Mouse (Mus musculus) G1E (cell line): ENCODE results near the gene Laptm5. TPM values are rescaled to one million over a fixed set of nuclear protein-coding genes. Genes with fewer than 3 reads are reported as not detected.

Experiments used
- ATAC-seq: 2 replicates; pipeline ENCODE4 v1.8.0; 2016; ENCODE audit warnings: mild to moderate bottlenecking; ENCODE audit not compliant: insufficient number of reproducible peaks, poor library complexity, low FRiP score, severe bottlenecking; ENCODE audit errors: extremely low read depth
- DNase-seq: peaks from one replicate; pipeline ENCODE4 v3.0.0; 2012; ENCODE audit warnings: low spot score
- H3K27me3 ChIP-seq: 2 replicates; pipeline ENCODE4 v1.6.1; 2012; ENCODE audit warnings: mild to moderate bottlenecking, low read length, inconsistent platforms; ENCODE audit not compliant: insufficient read depth
- H3K36me3 ChIP-seq: replicated peaks from 2 replicates; pipeline ENCODE3; 2012; ENCODE audit warnings: mild to moderate bottlenecking, inconsistent platforms
- H3K4me1 ChIP-seq: 2 replicates; pipeline ENCODE4 v1.6.1; 2012; ENCODE audit warnings: low read depth, low read length, inconsistent platforms, mixed read lengths; ENCODE audit not compliant: insufficient read depth
- H3K4me3 ChIP-seq: 2 replicates; pipeline ENCODE4 v1.5.1; 2012; ENCODE audit warnings: low read depth, mild to moderate bottlenecking, inconsistent platforms, low read length, moderate library complexity, mixed read lengths
- H3K9me3 ChIP-seq: replicated peaks from 2 replicates; pipeline ENCODE4 v1.6.1; 2012; ENCODE audit warnings: inconsistent platforms
- CTCF ChIP-seq: IDR thresholded peaks from 2 replicates; pipeline ENCODE4 v1.5.1; 2012; ENCODE audit warnings: low read depth, low read length, inconsistent platforms, mixed read lengths
- GATA1 ChIP-seq: IDR thresholded peaks from 2 replicates; pipeline ENCODE4 v1.6.1; 2012; ENCODE audit warnings: borderline replicate concordance, low read length, inconsistent platforms, mixed read lengths
- GATA2 ChIP-seq: IDR thresholded peaks from 2 replicates; pipeline ENCODE4 v1.6.1; 2012; ENCODE audit warnings: low read depth, low read length, inconsistent platforms, borderline replicate concordance
- POLR2AphosphoS5 ChIP-seq: IDR thresholded peaks from 2 replicates; pipeline ENCODE4 v1.6.1; 2012; ENCODE audit warnings: low read depth, low read length, inconsistent platforms; ENCODE audit not compliant: insufficient replicate concordance
- TAL1 ChIP-seq: conservative IDR thresholded peaks from 2 replicates; pipeline ENCODE4 v1.6.1; 2012; ENCODE audit warnings: low read depth, low read length, inconsistent platforms, mixed read lengths
- polyA plus RNA-seq: library from polyadenylated mRNA; stranded (reverse); fragments of >175 nt; gene quantifications from 2 replicates; pipeline ENCODE4 v1.2.3, GENCODE M21; 2012
- total RNA-seq, 2 experiments: library from RNA; stranded (forward) in 1 of 2; stranded (reverse) in 1 of 2; fragments of 200-1000 nt in 1 of 2; fragments of >200 nt in 1 of 2; fragmentation: Nextera tagmentation in 1 of 2; gene quantifications; 2 replicates each; pipeline ENCODE4 v1.2.3; 2014 to 2017

The Laptm5 gene
- total and polyA plus RNA-seq, 3 experiments = 222 to 717 (median 540) TPM

GRCm38 (mm10) chr4:130960118-130960734, 47.3 kb downstream of the Laptm5 start:
- TF ChIP-seq CTCF (peak; percentile 90), GATA2 (no peak)
- no peak overlapping the region for H3K4me3 ChIP-seq
- peaks cover 4% of the 10 kb centered on the region; the same call in 1 of the 2 replicates for H3K4me1 ChIP-seq
- peak; percentile 52 for DNase-seq
- ATAC-seq = peak; percentile 34; the same call in 1 of the 2 replicates
- H3K9me3 ChIP-seq = no peaks in the 10 kb centered on the region
- peaks cover 18% of the 10 kb centered on the region; the same call in 1 of the 2 replicates for H3K27me3 ChIP-seq
- H3K36me3 ChIP-seq = no peaks in the 10 kb centered on the region

GRCm38 (mm10) chr4:130971278-130971677, 58.4 kb downstream of the Laptm5 start:
- no peak for TF ChIP-seq POLR2AphosphoS5
- no peak for TF ChIP-seq GATA1
- TF ChIP-seq GATA2 = no peak
- TF ChIP-seq CTCF = no peak
- no peak for TF ChIP-seq TAL1

DNA sequence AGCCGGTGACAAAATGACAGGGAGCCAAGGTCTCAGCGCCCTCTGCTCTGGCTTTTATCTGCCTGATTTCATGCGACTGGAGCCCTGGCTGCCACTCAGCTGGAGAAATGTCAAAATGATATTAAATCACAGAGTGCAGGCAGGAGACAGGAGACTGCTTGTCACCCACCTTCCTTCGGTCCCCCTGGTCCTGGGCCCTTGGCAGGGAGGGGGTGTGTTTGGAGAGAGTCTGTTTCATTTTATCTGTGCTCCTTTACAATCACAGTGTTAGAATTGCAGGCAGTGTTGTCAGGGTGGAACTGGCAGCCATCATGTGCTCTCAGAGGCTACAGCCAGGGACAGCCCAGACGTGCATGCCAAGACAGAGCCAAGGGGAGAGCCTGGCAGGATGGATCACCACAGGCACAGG, 59.5 kb downstream of the Laptm5 start:
- ATAC-seq = no peak
- Histone ChIP-seq H3K9me3 (peaks cover 3% of the 10 kb centered on the region), H3K4me1 (no peaks in the 10 kb centered on the region), H3K27me3 (no peaks in the 10 kb centered on the region), H3K36me3 (no peaks in the 10 kb centered on the region), H3K4me3 (no peak overlapping the region)
- TF ChIP-seq TAL1 = no peak
- TF ChIP-seq CTCF = no peak
- TF ChIP-seq POLR2AphosphoS5 = no peak
- TF ChIP-seq GATA2 = no peak
- no peak for TF ChIP-seq GATA1
- no peak for DNase-seq

More at GRCm38 (mm10) chr4:130971278-130971677, 58.4 kb downstream of the Laptm5 start:
- Histone ChIP-seq H3K9me3 (peaks cover 3% of the 10 kb centered on the region), H3K27me3 (peaks cover 5% of the 10 kb centered on the region; the same call in 1 of the 2 replicates), H3K36me3 (no peaks in the 10 kb centered on the region), H3K4me1 (no peaks in the 10 kb centered on the region), H3K4me3 (no peak overlapping the region)
- no peak for ATAC-seq
- no peak for DNase-seq

DNA sequence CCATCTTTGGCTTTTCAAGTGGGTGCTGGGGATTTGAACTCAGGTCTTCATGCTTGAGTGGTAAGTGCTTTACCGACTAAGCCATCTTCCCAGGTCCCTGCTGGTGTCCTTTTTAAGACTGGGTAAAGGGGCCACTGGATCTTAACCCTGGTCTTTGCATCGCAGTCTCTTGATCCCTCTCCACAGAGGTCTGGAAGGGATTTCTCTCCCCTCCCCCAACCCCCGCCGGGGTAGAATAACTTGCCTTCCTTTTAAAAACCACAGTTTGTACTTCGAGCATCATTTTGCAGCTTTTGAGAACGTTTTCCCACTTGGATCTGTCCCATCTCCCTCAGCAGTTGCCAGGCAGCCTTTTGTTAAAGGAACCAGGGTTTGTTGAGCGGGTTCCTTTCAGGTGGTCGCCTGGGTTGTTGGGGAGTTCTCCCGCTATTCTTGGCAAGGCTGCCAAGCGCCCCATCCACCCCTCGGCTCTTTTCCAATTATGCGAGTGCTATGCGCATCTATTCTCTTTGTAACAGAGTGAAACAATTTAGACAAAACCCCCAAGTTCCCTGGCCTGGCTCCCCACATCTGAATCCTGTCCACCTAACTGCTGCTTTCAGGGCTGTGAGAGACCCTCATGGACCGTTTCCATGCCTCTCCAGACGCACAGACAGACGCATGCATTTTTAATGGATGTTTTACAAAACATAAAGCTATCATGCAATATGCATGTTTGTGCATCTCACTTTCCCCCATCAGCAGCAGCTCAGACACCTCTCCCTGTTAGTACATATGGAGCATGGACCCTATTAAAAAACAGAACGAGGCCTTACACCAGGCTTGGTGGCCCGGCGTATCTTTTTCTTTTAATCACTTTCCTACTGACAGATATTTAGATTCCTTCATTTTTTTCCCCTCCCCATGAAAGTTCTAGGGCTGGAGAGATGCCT, 60.7 kb downstream of the Laptm5 start:
- DNase-seq = no peak
- H3K4me3 ChIP-seq = no peak overlapping the region
- H3K36me3 ChIP-seq = no peaks in the 10 kb centered on the region
- peaks cover 3% of the 10 kb centered on the region for H3K9me3 ChIP-seq
- no peak for TF ChIP-seq GATA1
- no peak for TF ChIP-seq GATA2
- TF ChIP-seq POLR2AphosphoS5 = no peak
- no peak for TF ChIP-seq CTCF
- no peak for TF ChIP-seq TAL1
- no peaks in the 10 kb centered on the region for H3K4me1 ChIP-seq
- peaks cover under 1% of the 10 kb centered on the region; the same call in 1 of the 2 replicates for H3K27me3 ChIP-seq
- ATAC-seq = no peak

DNA sequence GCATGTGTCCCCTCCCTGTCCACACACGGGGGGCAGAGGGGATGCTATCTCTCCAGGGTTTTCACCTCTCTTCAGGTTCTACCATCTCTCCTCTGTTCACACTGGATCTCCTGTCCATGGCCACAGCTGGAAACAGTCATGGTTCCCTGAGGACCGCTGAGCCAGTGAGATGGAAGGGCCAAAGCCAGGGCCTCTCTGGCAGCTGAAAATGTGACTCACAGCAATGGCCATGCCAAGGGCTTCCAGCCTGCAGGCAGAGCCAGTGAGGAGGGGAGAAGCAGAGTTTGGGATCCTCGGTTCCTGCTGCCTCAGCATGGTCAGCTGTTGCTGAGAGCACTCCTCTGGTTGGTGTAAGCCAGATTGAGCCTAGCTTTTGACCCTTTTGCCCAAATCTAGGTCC, 66.1 kb downstream of the Laptm5 start:
- Histone ChIP-seq H3K4me3 (no peak overlapping the region), H3K36me3 (no peaks in the 10 kb centered on the region), H3K4me1 (no peaks in the 10 kb centered on the region), H3K9me3 (no peaks in the 10 kb centered on the region), H3K27me3 (peaks cover 2% of the 10 kb centered on the region; the same call in 1 of the 2 replicates)
- no peak for TF ChIP-seq POLR2AphosphoS5
- no peak for TF ChIP-seq GATA1
- no peak for TF ChIP-seq TAL1
- no peak for TF ChIP-seq CTCF
- no peak for TF ChIP-seq GATA2
- DNase-seq (no peak), ATAC-seq (no peak)

DNA sequence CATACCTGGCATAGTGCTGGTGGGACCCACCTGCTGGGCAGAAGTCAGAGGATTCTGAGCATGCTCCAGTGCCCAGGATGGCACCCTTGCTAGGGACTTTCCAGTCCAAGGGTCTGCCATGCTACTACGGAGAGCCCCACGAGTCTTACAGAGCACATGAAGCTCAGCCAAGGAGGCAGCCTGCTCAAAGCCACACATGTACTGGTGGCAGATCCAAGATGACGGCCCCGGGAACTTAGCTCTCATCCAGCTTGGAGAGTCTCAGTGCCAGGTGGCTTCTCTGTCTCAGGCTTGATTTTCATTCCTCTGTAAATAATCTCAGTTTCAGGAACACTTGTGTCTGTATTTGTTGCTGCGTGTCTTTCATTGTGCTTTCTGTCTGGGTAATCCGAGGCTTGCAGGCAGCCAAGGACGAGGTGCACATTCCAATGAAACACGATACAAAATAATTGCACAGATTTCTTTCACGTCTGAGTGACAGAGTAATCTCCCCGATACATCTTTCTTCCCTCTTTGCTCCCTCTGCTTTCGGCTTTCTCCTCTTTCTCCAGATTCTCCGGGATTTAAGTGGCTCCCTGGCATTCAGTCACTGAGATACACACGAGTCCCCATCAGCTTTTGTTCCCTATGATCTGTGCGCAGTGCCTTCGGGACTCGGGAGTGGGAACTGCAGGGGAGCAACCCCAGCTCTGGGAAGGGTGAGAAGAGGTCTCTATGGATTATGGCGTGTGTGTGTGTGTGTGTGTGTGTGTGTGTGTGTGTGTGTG, 71.7 kb downstream of the Laptm5 start:
- DNase-seq = no peak
- H3K9me3 ChIP-seq = no peaks in the 10 kb centered on the region
- H3K4me3 ChIP-seq = no peak overlapping the region
- H3K36me3 ChIP-seq = no peaks in the 10 kb centered on the region
- ATAC-seq = no peak
- TF ChIP-seq TAL1 = no peak
- TF ChIP-seq CTCF = no peak
- TF ChIP-seq POLR2AphosphoS5 = no peak
- TF ChIP-seq GATA1 = no peak
- no peak for TF ChIP-seq GATA2
- no peaks in the 10 kb centered on the region; the same call in 1 of the 2 replicates for H3K27me3 ChIP-seq
- no peaks in the 10 kb centered on the region for H3K4me1 ChIP-seq

Other genes with a start within 250 kb of the Laptm5 start
- gene Pum1, start 249.8 kb upstream of the Laptm5 start, total RNA-seq (2014; fragmentation: Nextera tagmentation) = 113 and 122 TPM in 2 replicates
- 39.6 and 42.7 TPM in 2 replicates for gene Pum1, start 249.8 kb upstream of the Laptm5 start, total RNA-seq (2017)
- gene Pum1, start 249.8 kb upstream of the Laptm5 start, polyA plus RNA-seq = 37.5 and 43.5 TPM in 2 replicates
- gene Sdc3, start 120.6 kb upstream of the Laptm5 start, total RNA-seq (2014; fragmentation: Nextera tagmentation) = 0.29 and 15.7 TPM in 2 replicates
- gene Sdc3, start 120.6 kb upstream of the Laptm5 start, total RNA-seq (2017) = 0.05 and 0.06 TPM in 2 replicates
- 0.01 TPM in 1 of 2 replicates, not detected in the other for gene Sdc3, start 120.6 kb upstream of the Laptm5 start, polyA plus RNA-seq
- 0.98 TPM in 1 of 2 replicates, not detected in the other for gene Matn1, start 31.3 kb downstream of the Laptm5 start, total RNA-seq (2014; fragmentation: Nextera tagmentation)
- gene Matn1, start 31.3 kb downstream of the Laptm5 start, total RNA-seq (2017) = 0.60 and 1.1 TPM in 2 replicates
- gene Matn1, start 31.3 kb downstream of the Laptm5 start, polyA plus RNA-seq = 0.30 and 0.79 TPM in 2 replicates